Mouse (Mus musculus) layer of hippocampus, adult 18-20 months (tissue): ENCODE measurements at regions not wholly inside any gene's neighbourhood (a gene's known extent, or its start where the extent isn't known, plus 50 kb on each side); places are given as distances from the start of the nearest gene placed in this dataset.

Source experiments
- DNase-seq, 2 experiments: peaks; one replicate each; pipeline ENCODE4 v3.0.0; 2022; ENCODE audit warnings: low spot score in 2 of 2

- DNase-seq: no peak
Observed at GRCm38 (mm10) chr5:91456924-91457323, 54.1 kb upstream of the Btc start.

- peak; percentile 6 to 53 for DNase-seq
Observed at GRCm38 (mm10) chr5:91464876-91465508, 52.4 kb upstream of the Parm1 start.
